Mouse (Mus musculus) limb, embryonic 12.5 days (tissue): Measurements from ENCODE around the gene Fam196b. TPM values are rescaled to one million over a fixed set of nuclear protein-coding genes. Genes with fewer than 3 reads are reported as not detected.

Source experiments
- ATAC-seq: fragments of 200-750 bp; cut with Nextera tagmentation; 2 replicates; pipeline ENCODE4 v1.8.0; 2017; ENCODE audit warnings: low read depth, moderate TSS enrichment; ENCODE audit not compliant: insufficient number of reproducible peaks, insufficient read depth, low FRiP score, low TSS enrichment
- H3K27ac ChIP-seq: fragments of 300-500 bp; sonication (generic); 2 replicates; pipeline ENCODE4 v1.5.1; 2016; ENCODE audit warnings: mild to moderate bottlenecking, moderate library complexity
- H3K27me3 ChIP-seq: fragments of 300-500 bp; sonication (generic); 2 replicates; pipeline ENCODE4 v1.6.1; 2016; ENCODE audit warnings: mild to moderate bottlenecking, moderate library complexity
- H3K36me3 ChIP-seq: fragments of 300-500 bp; sonication (generic); 2 replicates; pipeline ENCODE4 v1.6.1; 2016; ENCODE audit warnings: mild to moderate bottlenecking, moderate library complexity
- H3K4me1 ChIP-seq: fragments of 300-500 bp; sonication (generic); replicated peaks from 2 replicates; pipeline ENCODE4 v1.6.1; 2016
- H3K4me2 ChIP-seq: fragments of 300-500 bp; sonication (generic); 2 replicates; pipeline ENCODE4 v1.6.1; 2016; ENCODE audit warnings: mild to moderate bottlenecking, moderate library complexity
- H3K4me3 ChIP-seq: fragments of 300-500 bp; sonication (generic); replicated peaks from 2 replicates; pipeline ENCODE4 v1.5.1; 2016; ENCODE audit warnings: mild to moderate bottlenecking
- H3K9ac ChIP-seq: fragments of 300-500 bp; sonication (generic); replicated peaks from 2 replicates; pipeline ENCODE4 v1.6.1; 2016; ENCODE audit warnings: mild to moderate bottlenecking, moderate library complexity
- H3K9me3 ChIP-seq: fragments of 300-500 bp; sonication (generic); 2 replicates; pipeline ENCODE4 v1.6.1; 2016; ENCODE audit warnings: mild to moderate bottlenecking, moderate library complexity
- WGBS: fragments of 180-500 bp; shearing (Covaris S2); methylation state at CpG from one replicate; pipeline ENCODE4 v1.1.7; 2016; 5-methylcytosine and 5-hydroxymethylcytosine counted together
- polyA plus RNA-seq: library from polyadenylated mRNA; unstranded; fragments of >200 nt; fragmentation: Nextera tagmentation; extraction: Ambion mirVana; gene quantifications from 2 replicates; pipeline ENCODE4 v1.2.1, GENCODE M21; 2016

Gene Fam196b
- 1.2 and 1.5 TPM in 2 replicates for polyA plus RNA-seq

GRCm38 (mm10) chr11:34314534-34315379 lies at the start of gene Fam196b:
Fam196b (plus strand) TSS chr11:34314822.
- Histone ChIP-seq H3K4me3 (peak within 1 kb of the TSS; percentile 32), H3K27me3 (no peaks in the 10 kb centered on the region; the same call in 1 of the 2 replicates), H3K4me1 (peaks cover 18% of the 10 kb centered on the region), H3K9me3 (no peaks in the 10 kb centered on the region), H3K4me2 (peak within 1 kb of the TSS; percentile 56), H3K9ac (peak within 1 kb of the TSS; percentile 24; the same call in 1 of the 2 replicates), H3K36me3 (no peaks in the 10 kb centered on the region), H3K27ac (no peak within 1 kb of the TSS)
- 3% methylated on average over 13 of the region's 13 CpGs for WGBS
- 0 out of 2 replicates have a peak, but pooled peaks have one; percentile 43 for ATAC-seq

- Histone ChIP-seq H3K36me3 (no peaks in the 10 kb centered on the region), H3K4me1 (peaks cover 8% of the 10 kb centered on the region), H3K27me3 (no peaks in the 10 kb centered on the region), H3K27ac (no peak overlapping the region), H3K9ac (no peak overlapping the region), H3K4me2 (no peak overlapping the region), H3K9me3 (no peaks in the 10 kb centered on the region), H3K4me3 (no peak overlapping the region)
- 23% methylated on average over 10 of the region's 10 CpGs for WGBS
- ATAC-seq: no peak
Measured at GRCm38 (mm10) chr11:34272016-34272415, 42.6 kb upstream of the Fam196b start.

GRCm38 (mm10) chr11:34275941-34276340 lies 38.7 kb upstream of the Fam196b start:
- Histone ChIP-seq H3K4me1 (peaks cover 8% of the 10 kb centered on the region), H3K27me3 (no peaks in the 10 kb centered on the region), H3K4me2 (no peak overlapping the region), H3K36me3 (no peaks in the 10 kb centered on the region), H3K27ac (no peak overlapping the region), H3K4me3 (no peak overlapping the region), H3K9ac (no peak overlapping the region), H3K9me3 (no peaks in the 10 kb centered on the region)
- ATAC-seq: no peak
- 49% methylated on average over 2 of the region's 2 CpGs for WGBS

DNA sequence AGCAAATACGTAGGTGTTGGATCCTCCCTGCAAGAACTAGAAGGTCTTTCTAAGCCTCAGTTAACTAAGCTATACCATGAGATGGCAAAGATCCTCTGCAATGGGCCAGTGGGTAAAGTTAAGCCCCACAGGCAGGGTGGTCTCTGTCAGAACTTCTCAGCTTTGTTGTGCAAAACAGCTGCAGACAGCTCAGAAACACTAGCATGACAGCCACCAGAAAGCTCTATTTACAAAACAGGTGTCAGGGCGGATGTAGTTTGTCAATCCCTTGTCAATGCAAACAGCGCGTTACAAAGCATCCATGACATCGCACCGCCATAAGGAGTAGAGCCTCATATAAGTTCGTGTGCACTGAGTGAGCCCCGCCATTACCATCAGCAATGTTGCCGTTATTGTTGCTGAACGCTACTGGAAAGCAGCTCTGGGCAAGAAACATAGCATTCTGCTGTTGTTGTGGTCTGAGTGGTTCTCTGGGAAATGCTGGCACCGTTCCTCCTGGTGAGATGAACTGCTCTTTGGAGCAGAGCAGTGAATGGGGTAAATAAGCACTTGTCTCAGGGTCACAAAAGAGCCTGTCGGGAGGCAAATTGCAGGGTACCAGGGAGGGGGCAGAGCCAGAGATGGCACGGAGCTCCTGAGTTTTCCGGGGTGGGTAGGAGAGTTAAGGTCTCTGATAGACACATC lies 38.1 kb upstream of the Fam196b start:
- WGBS: 62% methylated on average over 14 of the region's 14 CpGs
- Histone ChIP-seq H3K36me3 (no peaks in the 10 kb centered on the region), H3K9me3 (no peaks in the 10 kb centered on the region), H3K4me2 (no peak overlapping the region), H3K27ac (no peak overlapping the region), H3K9ac (no peak overlapping the region), H3K27me3 (no peaks in the 10 kb centered on the region), H3K4me3 (no peak overlapping the region), H3K4me1 (peaks cover 8% of the 10 kb centered on the region)
- ATAC-seq: no peak

DNA sequence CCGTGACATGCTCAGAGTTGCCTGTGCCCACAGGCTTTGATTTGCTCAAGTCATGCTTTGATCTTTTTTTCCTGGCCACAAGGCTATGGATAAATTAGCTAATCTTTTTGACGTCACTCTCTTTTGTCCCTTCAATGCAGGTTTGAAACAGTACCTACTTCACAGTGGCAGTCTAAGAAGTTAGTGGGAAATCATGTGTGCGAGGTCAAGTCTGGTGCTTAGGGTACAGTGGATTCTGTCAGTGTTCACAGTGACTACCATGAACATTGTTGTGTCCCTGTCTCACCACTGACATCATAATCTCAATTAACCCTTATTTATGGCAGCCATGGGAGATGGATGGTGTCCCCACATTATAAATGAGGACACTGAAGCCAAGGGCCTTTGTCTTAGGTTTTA lies 37.6 kb upstream of the Fam196b start:
- 65% methylated on average over 3 of the region's 3 CpGs for WGBS
- Histone ChIP-seq H3K4me2 (no peak overlapping the region), H3K4me3 (no peak overlapping the region), H3K4me1 (peaks cover 3% of the 10 kb centered on the region; the same call in 1 of the 2 replicates), H3K27ac (no peak overlapping the region), H3K9ac (no peak overlapping the region), H3K27me3 (no peaks in the 10 kb centered on the region), H3K9me3 (no peaks in the 10 kb centered on the region), H3K36me3 (no peaks in the 10 kb centered on the region)
- ATAC-seq: no peak

DNA sequence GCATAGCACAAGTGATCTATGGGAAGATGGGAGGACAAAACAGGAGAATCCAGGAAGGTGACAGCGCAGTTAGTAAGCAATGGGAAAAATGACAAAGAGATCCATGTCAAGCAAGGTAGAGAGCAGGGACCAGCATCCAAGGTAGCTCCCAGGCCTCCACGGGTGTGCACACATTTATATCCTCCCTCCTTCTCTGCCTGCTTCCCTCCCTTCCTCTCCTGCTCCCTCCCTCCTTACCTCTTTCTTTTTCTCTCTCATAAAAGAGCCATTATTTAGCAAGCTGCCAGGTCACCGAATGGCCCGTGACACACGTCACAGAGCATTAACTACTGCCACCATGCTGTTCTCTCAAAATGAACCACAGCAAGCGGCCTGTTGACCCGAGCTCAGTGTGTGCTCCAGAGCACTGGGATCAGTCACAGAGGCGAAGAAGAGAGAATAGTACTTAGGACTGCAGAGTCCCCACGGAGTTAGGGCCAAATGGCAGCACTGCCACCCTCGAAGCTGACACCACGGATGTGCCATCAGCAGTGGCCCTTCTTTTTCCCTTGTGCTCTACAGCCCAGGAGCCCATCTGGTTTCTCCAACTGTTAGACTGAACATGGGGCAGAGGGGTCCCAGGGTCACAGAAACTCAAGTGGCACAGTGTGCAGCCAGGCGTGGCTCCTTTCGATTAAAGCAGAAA lies 30.4 kb upstream of the Fam196b start:
- H3K9me3 ChIP-seq: no peaks in the 10 kb centered on the region
- H3K4me3 ChIP-seq: no peak overlapping the region
- no peaks in the 10 kb centered on the region for H3K36me3 ChIP-seq
- 29% methylated on average over 13 of the region's 13 CpGs for WGBS
- ATAC-seq: no peak
- 0 out of 2 replicates have a peak, but pooled peaks cover 6% of the 10 kb centered on the region for H3K4me1 ChIP-seq
- H3K9ac ChIP-seq: no peak overlapping the region
- no peak overlapping the region for H3K27ac ChIP-seq
- H3K4me2 ChIP-seq: no peak overlapping the region
- H3K27me3 ChIP-seq: no peaks in the 10 kb centered on the region

- H3K4me1 ChIP-seq: no peaks in the 10 kb centered on the region
- H3K36me3 ChIP-seq: no peaks in the 10 kb centered on the region
- no peak overlapping the region for H3K9ac ChIP-seq
- WGBS: 35% methylated on average over 4 of the region's 4 CpGs
- H3K4me2 ChIP-seq: no peak overlapping the region
- no peak overlapping the region for H3K27ac ChIP-seq
- no peak for ATAC-seq
- H3K4me3 ChIP-seq: no peak overlapping the region
- no peaks in the 10 kb centered on the region for H3K27me3 ChIP-seq
- H3K9me3 ChIP-seq: no peaks in the 10 kb centered on the region
Measured at GRCm38 (mm10) chr11:34290265-34290664, 24.4 kb upstream of the Fam196b start.

- 37% methylated on average over 2 of the region's 2 CpGs for WGBS
- no peak overlapping the region for H3K4me2 ChIP-seq
- no peaks in the 10 kb centered on the region for H3K9me3 ChIP-seq
- no peak overlapping the region for H3K27ac ChIP-seq
- no peak overlapping the region for H3K9ac ChIP-seq
- no peak for ATAC-seq
- no peaks in the 10 kb centered on the region for H3K4me1 ChIP-seq
- H3K36me3 ChIP-seq: no peaks in the 10 kb centered on the region
- H3K4me3 ChIP-seq: no peak overlapping the region
- H3K27me3 ChIP-seq: no peaks in the 10 kb centered on the region
Measured at GRCm38 (mm10) chr11:34290708-34291107, 23.9 kb upstream of the Fam196b start.

DNA sequence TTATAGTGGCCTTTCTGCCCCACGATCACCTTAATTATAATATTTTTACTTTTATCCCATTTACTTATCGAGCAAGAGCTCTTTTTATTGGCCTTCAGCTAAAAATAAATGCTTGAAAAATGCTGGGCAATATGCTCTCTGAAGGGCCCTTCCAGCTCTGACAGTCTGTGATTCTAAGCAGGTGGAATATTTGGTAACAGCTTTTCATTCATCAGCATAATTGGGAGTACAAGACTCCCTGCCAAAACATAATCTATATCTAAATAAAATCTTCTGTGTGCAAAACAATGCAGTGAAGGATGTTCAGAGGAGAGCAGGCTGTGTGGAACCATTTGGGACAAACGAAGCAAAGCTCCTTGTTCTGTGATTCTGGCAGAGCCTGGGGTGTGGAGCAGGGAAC lies 23.3 kb upstream of the Fam196b start:
- Histone ChIP-seq H3K4me1 (no peaks in the 10 kb centered on the region), H3K4me3 (no peak overlapping the region), H3K27ac (no peak overlapping the region), H3K4me2 (no peak overlapping the region), H3K36me3 (no peaks in the 10 kb centered on the region), H3K9ac (no peak overlapping the region), H3K27me3 (no peaks in the 10 kb centered on the region), H3K9me3 (no peaks in the 10 kb centered on the region)
- no peak for ATAC-seq
- 72% methylated on average over 3 of the region's 3 CpGs for WGBS

DNA sequence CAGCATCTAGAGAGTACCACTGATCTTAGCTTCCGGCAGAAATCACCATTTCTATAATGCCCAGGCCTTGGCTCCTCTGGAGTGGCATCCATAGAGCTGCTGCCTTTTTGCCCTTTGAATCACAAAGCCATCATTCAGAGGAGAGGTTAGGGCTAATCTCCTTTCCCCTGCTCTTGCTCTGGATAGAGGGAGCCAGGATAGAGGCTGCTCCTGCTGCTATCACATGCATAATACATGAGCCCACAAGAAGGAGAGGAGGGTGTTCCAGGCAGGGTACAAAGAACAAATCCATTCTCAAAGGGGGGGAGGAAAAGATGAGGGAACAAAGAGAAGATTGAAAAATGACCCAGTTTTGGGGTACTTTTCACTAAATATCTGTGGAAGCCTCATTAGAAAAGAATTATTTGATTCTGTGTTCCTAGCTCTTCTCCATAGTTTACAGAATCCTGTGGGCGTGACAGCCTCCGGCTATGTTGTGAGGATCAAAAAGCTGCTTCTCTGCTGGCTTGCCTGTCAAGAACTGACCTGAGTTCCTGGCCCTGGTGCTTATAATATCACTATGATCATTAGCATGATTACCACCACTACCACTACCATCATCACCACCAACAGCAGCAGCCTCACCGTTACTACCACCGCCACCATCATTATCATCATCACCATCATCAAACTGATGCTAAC lies 16.8 kb upstream of the Fam196b start:
- H3K4me1 ChIP-seq: no peaks in the 10 kb centered on the region; the same call in 1 of the 2 replicates
- H3K4me2 ChIP-seq: no peak overlapping the region
- no peak overlapping the region for H3K27ac ChIP-seq
- WGBS: 82% methylated on average over 5 of the region's 5 CpGs
- no peaks in the 10 kb centered on the region for H3K27me3 ChIP-seq
- no peak for ATAC-seq
- no peak overlapping the region for H3K4me3 ChIP-seq
- H3K9me3 ChIP-seq: no peaks in the 10 kb centered on the region
- no peaks in the 10 kb centered on the region for H3K36me3 ChIP-seq
- no peak overlapping the region for H3K9ac ChIP-seq
